Mouse (Mus musculus) adrenal gland, postnatal 14 days (tissue): ENCODE results near the gene Gm10217. TPM values are rescaled to one million over a fixed set of nuclear protein-coding genes. Genes with fewer than 3 reads are reported as not detected.

ENCODE experiments used
- DNase-seq: peaks from one replicate; pipeline ENCODE4 v3.0.0; 2021; ENCODE audit warnings: mixed read lengths
- long read RNA-seq, 2 experiments: library from polyadenylated mRNA; stranded (forward); transcript quantifications; one replicate each; pipeline ENCODE4 v2.0.0; 2021
- total RNA-seq: library from RNA; stranded (reverse); gene quantifications from 2 replicates; pipeline ENCODE4 v1.2.3, GENCODE M21; 2021

The Gm10217 gene
- total RNA-seq = not detected in 2 replicates
- long read RNA-seq, experiment 1 = 0 reads
- long read RNA-seq, experiment 2 = 0 reads

- no peak for DNase-seq
These were observed at the start of gene Gm10217 for GRCm38 (mm10) chr8:9863951-9864350. Gene Gm10217, plus strand, starts transcription at chr8:9864251.

- no peak for DNase-seq
These were observed 39.3 kb upstream of the Gm10217 start for GRCm38 (mm10) chr8:9824770-9825169.

GRCm38 (mm10) chr8:9840257-9840656, 23.8 kb upstream of the Gm10217 start:
- no peak for DNase-seq

- peak; percentile 10 for DNase-seq
These were observed 4.8 kb upstream of the Gm10217 start for GRCm38 (mm10) chr8:9859286-9859685.

- DNase-seq = no peak
These were observed 3.4 kb upstream of the Gm10217 start for GRCm38 (mm10) chr8:9860539-9861203.

GRCm38 (mm10) chr8:9865150-9865549, 1.1 kb downstream of the Gm10217 start:
- DNase-seq = no peak

- DNase-seq = no peak
These were observed 4.0 kb downstream of the Gm10217 start for GRCm38 (mm10) chr8:9868094-9868493.

- DNase-seq = no peak
These were observed 12.2 kb downstream of the Gm10217 start for GRCm38 (mm10) chr8:9876241-9876640.

GRCm38 (mm10) chr8:9879921-9880320, 15.9 kb downstream of the Gm10217 start:
- DNase-seq = no peak

- no peak for DNase-seq
These were observed 22.7 kb downstream of the Gm10217 start for GRCm38 (mm10) chr8:9886714-9887113.

GRCm38 (mm10) chr8:9899199-9899598, 35.1 kb downstream of the Gm10217 start:
- no peak for DNase-seq

GRCm38 (mm10) chr8:9899673-9900072, 35.6 kb downstream of the Gm10217 start:
- no peak for DNase-seq

Other genes starting within 250 kb of the Gm10217 start
- gene Fam155a, start 93.1 kb upstream of the Gm10217 start, total RNA-seq = 7.4 and 9.3 TPM in 2 replicates
- 6.1 and 6.6 TPM in 2 replicates for gene Lig4, start 113.4 kb downstream of the Gm10217 start, total RNA-seq
- 19.2 and 20.7 TPM in 2 replicates for gene Abhd13, start 113.5 kb downstream of the Gm10217 start, total RNA-seq
- gene Tnfsf13b, start 142.2 kb downstream of the Gm10217 start, total RNA-seq = 2.3 and 3.5 TPM in 2 replicates